Mouse (Mus musculus): ENCODE measurements around the gene Spag6.

DNA sequence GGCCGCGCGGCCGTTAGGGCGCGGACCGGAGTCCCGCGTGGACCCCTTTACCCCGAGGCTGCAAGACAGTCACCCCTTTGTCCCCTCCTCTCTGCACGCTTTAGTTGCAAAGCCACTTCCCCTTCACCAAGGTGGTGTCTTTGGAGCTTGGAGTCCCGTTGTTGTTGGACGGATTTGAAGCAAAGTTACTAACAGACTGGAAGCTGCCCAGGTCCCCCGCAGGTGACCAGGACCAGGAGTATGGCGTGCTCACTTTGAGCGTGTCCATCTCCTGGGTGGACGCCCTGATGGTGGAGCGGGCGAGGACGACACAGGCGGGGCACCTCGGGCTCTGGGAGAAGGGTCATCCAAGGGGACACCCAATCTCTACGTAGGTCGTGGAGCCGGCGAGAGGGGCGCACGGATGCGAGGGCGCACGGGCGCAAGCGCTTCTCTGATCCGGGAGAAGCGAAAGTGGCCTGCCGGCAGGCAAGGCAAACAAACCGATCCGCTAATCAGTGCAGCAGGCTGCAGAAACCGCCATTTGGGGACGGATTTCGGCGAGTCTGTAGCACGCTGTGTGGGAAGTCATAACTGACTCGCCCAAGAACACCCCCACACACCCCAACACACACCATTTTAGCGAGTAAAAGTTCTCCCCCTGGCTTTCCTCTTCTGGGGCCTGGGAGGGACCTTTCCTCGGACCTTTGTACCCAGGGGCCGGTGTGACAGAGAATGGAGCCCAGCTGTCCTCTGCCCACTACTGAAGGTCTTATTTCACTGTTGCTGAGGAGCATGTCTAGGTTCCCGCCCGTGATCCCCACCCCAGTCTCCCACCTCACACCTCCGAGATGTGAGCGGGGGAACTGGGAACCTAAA is 4.5 kb upstream of the Spag6 start:
- TF ChIP-seq CTCF (IDR thresholded peaks at IDR 0.05; ENCODE audit: insufficient read depth, low read depth, low read length) = no peak
- TF ChIP-seq POLR2A (IDR thresholded peaks at IDR 0.05; ENCODE audit: insufficient read depth, low read depth, low read length) = no peak

Data from olfactory bulb, adult 2 months (tissue).